Mouse (Mus musculus) embryonic facial prominence, embryonic 10.5 days (tissue): ENCODE data around the gene Sbf2. TPM values are rescaled to one million over a fixed set of nuclear protein-coding genes. Genes with fewer than 3 reads are reported as not detected.

Experiments used
- DNase-seq: peaks from one replicate; pipeline ENCODE4 v3.0.0-alpha.2; 2017; ENCODE audit warnings: low spot score
- H3K27ac ChIP-seq: fragments of 300-500 bp; sonication (generic); replicated peaks from 2 replicates; pipeline ENCODE4 v1.5.1; 2016; ENCODE audit warnings: mild to moderate bottlenecking
- H3K27me3 ChIP-seq: fragments of 300-500 bp; sonication (generic); replicated peaks from 2 replicates; pipeline ENCODE4 v1.6.1; 2016; ENCODE audit warnings: low read depth, mild to moderate bottlenecking; ENCODE audit not compliant: poor library complexity, severe bottlenecking
- H3K36me3 ChIP-seq: fragments of 300-500 bp; sonication (generic); replicated peaks from 2 replicates; pipeline ENCODE4 v1.6.1; 2016; ENCODE audit warnings: mild to moderate bottlenecking, moderate library complexity
- H3K4me1 ChIP-seq: fragments of 300-500 bp; sonication (generic); 2 replicates; pipeline ENCODE4 v1.6.1; 2016
- H3K4me3 ChIP-seq: fragments of 300-500 bp; sonication (generic); 2 replicates; pipeline ENCODE4 v1.5.1; 2016; ENCODE audit warnings: mild to moderate bottlenecking, moderate library complexity
- H3K9me3 ChIP-seq: fragments of 300-500 bp; sonication (generic); 2 replicates; pipeline ENCODE4 v1.6.1; 2016; ENCODE audit warnings: mild to moderate bottlenecking
- WGBS: fragments of 180-500 bp; shearing (Covaris S2); methylation state at CpG from one replicate; pipeline ENCODE4 v1.1.7; 2016; 5-methylcytosine and 5-hydroxymethylcytosine counted together
- polyA plus RNA-seq: library from polyadenylated mRNA; unstranded; fragments of >200 nt; fragmentation: Nextera tagmentation; extraction: Ambion mirVana; gene quantifications from 2 replicates; pipeline ENCODE4 v1.2.1, GENCODE M21; 2016

Gene Sbf2
- polyA plus RNA-seq, 1 experiment from 2014 or later, result 27.8 TPM

DNA sequence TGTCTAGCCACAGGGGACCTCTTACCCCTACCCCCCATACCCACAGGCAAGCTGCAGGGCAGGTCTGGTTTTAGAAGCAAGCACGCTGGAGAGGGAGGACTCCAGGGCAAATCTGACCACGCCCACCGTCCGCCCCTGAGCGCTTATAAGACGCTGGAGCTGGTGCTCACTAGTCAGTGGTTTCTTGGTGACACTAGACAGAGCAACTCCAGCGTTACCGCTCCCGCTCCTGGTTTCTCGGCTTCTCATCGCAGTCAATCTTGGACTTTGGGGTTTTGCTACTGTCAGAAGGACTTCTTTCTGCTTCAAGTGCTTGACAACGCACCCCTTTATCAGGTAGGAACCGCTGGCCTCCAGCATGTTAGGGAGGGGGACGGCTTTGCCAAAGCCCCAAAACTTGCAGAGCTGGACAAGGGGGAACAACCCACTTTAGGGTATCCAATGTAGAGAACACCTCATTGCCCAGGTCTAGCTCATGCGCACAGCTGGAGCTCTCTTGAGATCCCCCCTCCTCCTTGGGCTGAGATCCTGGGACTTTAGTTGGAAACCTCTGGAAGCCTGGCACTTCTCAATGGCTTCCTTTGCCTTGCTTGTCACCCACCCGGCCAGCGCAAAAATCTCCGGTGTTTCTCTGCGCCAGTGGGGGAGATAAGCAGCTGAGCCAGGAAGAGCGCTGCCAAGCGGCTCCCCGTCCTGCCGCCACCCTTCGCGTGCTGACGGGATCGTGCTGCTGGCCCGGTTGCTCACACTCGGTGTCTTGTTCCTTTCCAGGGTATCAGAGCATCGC is 13.0 kb upstream of the Sbf2 start, which contains the start of gene Adm:
TSS of gene Adm (plus strand) at position 176 of the 787 bp plus-strand sequence.
- peaks cover 50% of the 10 kb centered on the region for H3K4me1 ChIP-seq
- no peaks in the 10 kb centered on the region for H3K36me3 ChIP-seq
- WGBS, result 1% methylated on average over 30 of the region's 30 CpGs

DNA sequence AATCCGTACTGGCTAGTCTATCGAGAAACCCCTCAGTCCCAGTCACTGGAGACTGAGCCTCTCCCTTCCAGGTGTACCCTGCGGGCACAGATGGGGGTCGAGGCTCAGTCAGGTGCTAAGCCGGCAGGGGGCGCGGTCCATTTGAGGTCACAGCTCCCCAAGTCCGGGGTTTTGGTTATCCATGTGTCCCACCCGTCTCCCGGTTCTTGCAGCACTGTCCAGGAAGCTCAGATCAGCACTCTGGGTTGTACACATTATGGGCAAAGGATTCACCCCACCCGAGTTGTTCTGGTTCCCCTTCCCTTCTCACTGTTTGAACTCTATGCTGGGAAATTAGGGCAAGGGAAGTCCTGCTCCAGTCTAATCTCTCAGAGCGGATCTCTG is 12.4 kb upstream of the Sbf2 start:
- peak; percentile 63 for DNase-seq
- Histone ChIP-seq H3K9me3 (no peaks in the 10 kb centered on the region), H3K27me3 (peaks cover 89% of the 10 kb centered on the region), H3K4me1 (peaks cover 50% of the 10 kb centered on the region), H3K27ac (no peak overlapping the region), H3K36me3 (no peaks in the 10 kb centered on the region), H3K4me3 (peak overlapping the region; percentile 59)
- under 1% methylated on average over 12 of the region's 12 CpGs for WGBS

More for the DNA sequence above, 13.0 kb upstream of the Sbf2 start, which contains the start of gene Adm:
- Histone ChIP-seq H3K9me3 (no peaks in the 10 kb centered on the region), H3K4me3 (peak within 1 kb of the TSS; percentile 59), H3K27ac (peak within 1 kb of the TSS; percentile 55), H3K27me3 (peaks cover 90% of the 10 kb centered on the region)
- peak; percentile 80 for DNase-seq

DNA sequence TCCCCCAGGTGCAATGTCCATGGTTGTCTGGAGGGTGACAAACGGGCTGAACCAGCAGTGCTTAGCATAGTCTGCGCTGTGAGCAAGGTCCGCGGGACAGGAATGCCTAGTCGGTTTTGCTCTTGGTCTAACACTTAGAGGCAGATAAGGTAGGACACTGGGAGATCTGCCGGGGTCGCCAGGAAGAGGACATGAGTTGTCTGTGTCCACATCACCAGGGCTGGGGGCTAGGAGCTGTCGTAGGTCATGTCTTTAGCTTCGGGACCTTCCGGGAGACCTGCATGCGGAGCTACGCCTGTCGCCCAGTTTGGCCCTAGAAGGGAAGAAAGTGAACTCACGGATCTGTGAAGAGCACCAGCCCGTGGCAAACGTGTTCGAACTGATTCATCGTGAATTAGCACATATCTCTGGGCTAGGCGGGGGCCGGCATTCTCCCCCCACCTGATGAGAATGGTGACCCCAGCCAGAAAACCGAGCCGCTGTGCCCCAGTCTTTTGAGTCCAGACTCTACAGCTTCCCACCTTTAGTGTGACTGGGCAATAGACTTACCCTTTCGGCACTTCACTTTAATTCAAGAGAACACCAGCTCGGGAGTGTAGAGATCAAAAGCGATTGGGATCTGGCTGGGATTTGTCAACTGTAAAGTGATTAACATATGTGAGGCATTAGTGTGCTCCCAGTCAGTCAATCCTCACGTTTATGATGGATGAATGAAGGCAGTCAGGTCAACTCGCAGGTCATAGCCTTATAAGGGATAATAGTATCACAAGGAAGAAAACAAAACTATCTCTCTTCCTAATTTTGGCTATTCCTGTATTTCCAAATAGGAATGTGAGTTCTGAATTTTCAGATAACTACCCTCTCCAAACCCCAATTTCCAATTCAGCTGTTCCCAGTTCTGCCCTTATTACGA is 11.7 kb upstream of the Sbf2 start:
- DNase-seq, result peak; percentile 46

DNA sequence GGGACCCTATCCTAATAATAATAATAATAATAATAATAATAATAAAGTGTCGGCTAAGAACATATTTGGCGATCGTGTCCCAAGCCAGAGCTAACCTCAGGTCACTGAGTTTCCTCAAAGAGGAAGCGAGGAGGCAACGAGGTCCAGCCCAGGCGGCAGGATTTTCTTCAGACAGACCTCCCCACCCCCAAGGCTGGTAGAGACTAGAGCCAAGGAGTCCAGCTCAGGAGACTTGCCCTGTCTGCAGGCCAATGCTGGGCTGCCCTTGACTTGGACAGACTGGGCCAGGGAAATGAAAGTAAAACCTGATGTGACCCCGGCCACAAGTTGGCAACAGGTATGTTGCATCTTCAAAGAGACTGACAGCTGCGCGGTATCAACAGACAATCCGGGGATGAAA is 10.8 kb upstream of the Sbf2 start:
- H3K27ac ChIP-seq, result no peak overlapping the region
- peaks cover 45% of the 10 kb centered on the region for H3K4me1 ChIP-seq
- H3K36me3 ChIP-seq, result no peaks in the 10 kb centered on the region
- H3K4me3 ChIP-seq, result peak overlapping the region; percentile 41
- 55% methylated on average over 10 of the region's 10 CpGs for WGBS
- peaks cover 77% of the 10 kb centered on the region for H3K27me3 ChIP-seq
- H3K9me3 ChIP-seq, result no peaks in the 10 kb centered on the region
- DNase-seq, result no peak

More for the DNA sequence above, 11.7 kb upstream of the Sbf2 start:
- H3K36me3 ChIP-seq, result no peaks in the 10 kb centered on the region
- no peaks in the 10 kb centered on the region for H3K9me3 ChIP-seq
- peak overlapping the region; percentile 59 for H3K4me3 ChIP-seq
- 4% methylated on average over 28 of the region's 28 CpGs for WGBS
- no peak overlapping the region for H3K27ac ChIP-seq
- peaks cover 50% of the 10 kb centered on the region for H3K4me1 ChIP-seq
- H3K27me3 ChIP-seq, result peaks cover 86% of the 10 kb centered on the region

DNA sequence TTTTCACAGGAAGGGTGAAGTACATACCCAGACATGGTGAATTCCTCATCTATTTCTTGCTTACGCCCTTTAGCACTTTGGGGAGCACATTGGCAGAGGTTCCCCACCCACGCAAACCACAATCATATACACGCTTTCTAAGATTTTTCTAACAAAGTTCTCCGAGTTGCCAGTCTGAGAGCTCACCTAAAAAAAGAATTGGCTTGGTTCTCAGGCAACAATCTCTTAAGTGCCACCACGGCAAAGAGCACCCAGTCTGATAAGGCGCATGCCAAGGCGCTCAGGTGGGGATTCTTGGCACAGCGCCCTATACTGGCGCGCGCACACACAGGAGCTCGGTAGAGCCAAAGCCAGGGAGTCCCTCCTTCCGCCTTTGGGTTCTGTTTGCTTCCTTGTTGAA is 10.2 kb upstream of the Sbf2 start:
- Histone ChIP-seq H3K27me3 (peaks cover 78% of the 10 kb centered on the region), H3K4me3 (no peak overlapping the region)
- 87% methylated on average over 13 of the region's 13 CpGs for WGBS

DNA sequence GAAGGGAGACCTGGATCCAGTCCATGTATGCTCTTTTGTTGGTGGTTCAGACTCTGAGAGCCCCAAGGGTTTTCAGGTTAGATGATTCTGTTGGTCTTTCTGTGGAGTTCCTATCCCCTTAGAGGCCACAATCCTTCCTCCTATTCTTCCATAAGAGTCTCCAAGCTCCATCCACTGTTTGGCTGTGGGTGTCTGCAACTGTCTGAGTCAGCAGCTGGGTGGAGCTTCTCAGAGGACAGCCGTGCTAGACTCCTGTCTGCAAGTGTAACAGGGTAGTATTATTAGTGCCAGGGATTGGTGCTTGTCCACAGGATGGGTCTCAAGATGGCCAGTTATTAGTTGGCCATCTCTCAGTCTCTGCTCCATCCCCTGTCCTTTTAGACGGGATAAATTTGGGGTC is 9.3 kb upstream of the Sbf2 start:
- H3K36me3 ChIP-seq, result no peaks in the 10 kb centered on the region
- no peak overlapping the region for H3K27ac ChIP-seq
- no peak overlapping the region for H3K4me3 ChIP-seq
- peaks cover 36% of the 10 kb centered on the region for H3K4me1 ChIP-seq
- no peak for DNase-seq
- no peaks in the 10 kb centered on the region for H3K9me3 ChIP-seq
- 59% methylated on average over 2 of the region's 2 CpGs for WGBS
- peaks cover 78% of the 10 kb centered on the region for H3K27me3 ChIP-seq

More for the DNA sequence above, 10.2 kb upstream of the Sbf2 start:
- Histone ChIP-seq H3K27ac (no peak overlapping the region), H3K4me1 (peaks cover 41% of the 10 kb centered on the region), H3K36me3 (no peaks in the 10 kb centered on the region), H3K9me3 (no peaks in the 10 kb centered on the region)
- no peak for DNase-seq

DNA sequence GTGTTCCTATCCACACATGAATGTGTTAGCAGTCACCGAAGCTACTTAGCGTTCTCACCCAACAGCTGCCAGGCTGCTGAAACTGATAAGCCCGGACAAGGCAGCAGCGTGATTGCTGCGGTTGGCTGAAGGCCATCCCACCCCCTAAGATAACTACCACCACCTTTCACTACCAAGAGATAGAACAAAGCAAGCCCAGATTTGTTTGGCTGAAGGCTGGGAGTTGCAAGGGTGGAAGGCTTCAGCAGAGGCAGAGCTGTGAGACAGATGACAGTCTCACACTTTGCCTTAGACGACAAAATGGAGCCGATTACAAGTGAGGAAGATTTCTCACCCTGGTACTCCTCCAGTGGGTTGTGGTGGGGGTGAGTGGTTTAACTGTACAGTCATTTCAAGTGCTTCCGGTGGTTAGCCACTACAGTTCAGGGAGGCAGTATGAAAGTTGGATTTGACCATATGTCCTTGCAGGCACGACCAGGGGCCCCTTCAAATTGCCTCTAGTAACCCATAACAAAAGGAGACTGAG is 4.4 kb upstream of the Sbf2 start:
- H3K36me3 ChIP-seq, result no peaks in the 10 kb centered on the region
- no peak for DNase-seq
- WGBS, result 58% methylated on average over 9 of the region's 9 CpGs

DNA sequence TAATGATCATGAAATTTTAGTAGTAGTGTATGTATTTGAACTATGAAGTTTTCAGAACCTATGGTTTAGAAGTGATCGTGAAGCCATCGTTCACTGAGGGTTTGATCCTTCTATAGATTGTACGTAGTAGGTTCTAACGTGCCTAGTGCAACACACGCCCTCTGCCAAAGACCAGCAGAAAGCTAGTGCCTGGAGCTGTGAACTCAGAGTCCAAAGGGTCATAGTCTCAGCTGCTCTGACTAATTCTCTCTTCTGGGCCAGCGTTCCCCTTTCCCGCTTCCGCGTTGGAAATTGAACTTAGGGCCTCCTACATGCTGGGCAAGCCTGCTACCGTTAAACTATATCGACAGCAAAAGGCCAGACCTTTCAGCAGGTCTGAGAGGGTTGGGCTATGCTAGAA is 1.1 kb upstream of the Sbf2 start:
- peaks cover 22% of the 10 kb centered on the region for H3K4me1 ChIP-seq
- H3K27ac ChIP-seq, result 0 out of 2 replicates have a peak overlapping the region, but pooled peaks have one; percentile 8
- WGBS, result 7% methylated on average over 11 of the region's 11 CpGs
- peak overlapping the region; percentile 94 for H3K4me3 ChIP-seq
- H3K27me3 ChIP-seq, result peaks cover 30% of the 10 kb centered on the region
- no peak for DNase-seq
- H3K36me3 ChIP-seq, result no peaks in the 10 kb centered on the region
- H3K9me3 ChIP-seq, result no peaks in the 10 kb centered on the region

More for the DNA sequence above, 4.4 kb upstream of the Sbf2 start:
- H3K27ac ChIP-seq, result no peak overlapping the region
- H3K9me3 ChIP-seq, result no peaks in the 10 kb centered on the region
- peaks cover 9% of the 10 kb centered on the region for H3K4me1 ChIP-seq
- peaks cover 44% of the 10 kb centered on the region for H3K27me3 ChIP-seq
- no peak overlapping the region for H3K4me3 ChIP-seq

DNA sequence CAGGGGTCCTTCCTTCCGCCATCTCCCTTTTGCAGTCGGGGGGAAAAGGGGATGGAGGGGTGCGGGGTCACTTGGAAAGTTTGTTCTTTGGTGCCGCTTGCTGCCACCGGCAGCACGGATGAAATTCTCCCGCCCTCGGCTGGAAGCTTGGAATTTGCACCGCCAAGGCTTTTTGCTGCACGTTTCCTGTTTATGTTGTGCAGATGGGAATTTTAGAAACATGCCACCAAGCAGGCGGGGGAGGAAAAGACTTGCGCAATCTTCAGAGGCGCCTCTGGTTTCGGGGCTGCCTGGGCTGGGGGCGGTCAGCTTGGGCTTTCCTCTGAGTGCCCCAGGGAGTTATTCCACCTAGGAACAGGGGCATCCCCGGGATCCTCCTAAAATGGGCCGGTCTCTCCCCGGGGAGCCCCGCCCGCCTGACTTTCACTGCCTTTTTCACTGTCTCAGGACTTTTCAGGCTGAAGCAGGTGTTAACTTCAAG is 469 bp upstream of the Sbf2 start:
- 1% methylated on average over 20 of the region's 20 CpGs for WGBS
- DNase-seq, result no peak
- peak overlapping the region; percentile 94 for H3K4me3 ChIP-seq
- H3K27me3 ChIP-seq, result peaks cover 26% of the 10 kb centered on the region
- no peaks in the 10 kb centered on the region for H3K9me3 ChIP-seq
- H3K36me3 ChIP-seq, result no peaks in the 10 kb centered on the region
- H3K4me1 ChIP-seq, result peaks cover 22% of the 10 kb centered on the region
- H3K27ac ChIP-seq, result peak overlapping the region; percentile 98

DNA sequence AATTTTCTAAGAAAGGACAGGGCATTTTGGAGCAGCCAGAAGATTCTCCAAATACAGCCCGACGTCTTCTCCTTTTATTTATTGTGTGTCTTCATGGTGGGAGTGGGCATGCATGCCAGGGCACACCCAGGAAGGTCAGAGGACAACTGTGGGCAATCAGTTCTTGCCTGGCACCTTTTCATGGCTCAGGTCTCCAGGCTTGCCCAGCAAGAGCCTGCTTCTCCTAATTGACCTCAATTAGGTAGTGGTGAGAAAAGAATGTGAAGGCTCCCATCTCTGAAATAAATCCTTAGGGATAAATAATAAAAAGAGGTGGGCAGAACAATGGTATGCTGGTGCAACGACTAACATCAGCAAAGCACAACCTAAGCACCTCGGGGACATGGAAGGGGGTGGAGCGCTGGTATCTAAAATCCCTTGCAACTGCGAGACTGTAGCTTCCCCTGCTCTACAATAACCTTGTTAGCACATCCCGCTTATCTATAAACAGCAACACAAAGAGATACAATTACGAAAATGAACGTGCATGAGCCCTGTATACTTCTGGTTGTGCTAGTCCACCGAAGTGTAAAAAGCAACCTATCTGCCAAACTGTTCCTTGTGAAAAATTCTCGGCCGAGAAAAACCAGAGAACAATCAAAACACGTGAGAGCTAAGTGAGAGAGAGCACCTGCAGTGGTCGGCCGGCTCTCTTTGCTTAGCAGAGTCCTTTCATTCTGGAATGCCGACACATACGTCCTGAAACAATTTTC is 1.2 kb downstream of the Sbf2 start:
- no peak for DNase-seq
- peaks cover 22% of the 10 kb centered on the region for H3K4me1 ChIP-seq
- no peaks in the 10 kb centered on the region for H3K9me3 ChIP-seq
- peak overlapping the region; percentile 98 for H3K27ac ChIP-seq
- WGBS, result 4% methylated on average over 17 of the region's 17 CpGs
- peaks cover 15% of the 10 kb centered on the region for H3K27me3 ChIP-seq
- no peaks in the 10 kb centered on the region for H3K36me3 ChIP-seq
- peak overlapping the region; percentile 94 for H3K4me3 ChIP-seq

DNA sequence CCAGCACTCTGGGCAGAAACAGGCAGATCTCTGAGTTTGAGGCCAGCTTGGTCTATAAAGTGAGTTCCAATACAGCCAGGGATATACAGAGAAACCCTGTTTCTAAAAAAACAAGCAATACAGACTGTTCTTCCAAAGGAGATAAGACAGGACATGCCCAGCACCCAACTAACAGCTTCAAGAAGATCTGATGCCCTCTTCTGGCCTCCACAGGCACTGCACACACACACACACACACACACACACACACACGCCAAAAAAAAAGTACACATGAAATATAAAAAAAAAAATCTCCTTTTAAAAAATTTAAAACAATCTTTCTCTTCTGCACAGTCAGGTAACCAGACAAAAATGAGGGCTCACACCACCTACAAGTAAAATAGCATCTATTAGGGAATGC is 7.8 kb downstream of the Sbf2 start:
- no peak for DNase-seq
- H3K4me3 ChIP-seq, result no peak overlapping the region
- 0 out of 2 replicates have a peak, but pooled peaks cover 5% of the 10 kb centered on the region for H3K4me1 ChIP-seq
- H3K9me3 ChIP-seq, result no peaks in the 10 kb centered on the region
- WGBS, result 92% methylated on average over 1 of the region's 1 CpGs
- no peak overlapping the region for H3K27ac ChIP-seq
- no peaks in the 10 kb centered on the region for H3K27me3 ChIP-seq
- no peaks in the 10 kb centered on the region; the same call in 1 of the 2 replicates for H3K36me3 ChIP-seq
